Mouse (Mus musculus): ENCODE measurements around the gene Gstp2.
A peak's percentile ranks its signal among the peaks of the same experiment; 100 is the strongest.

Gene Gstp2

DNA sequence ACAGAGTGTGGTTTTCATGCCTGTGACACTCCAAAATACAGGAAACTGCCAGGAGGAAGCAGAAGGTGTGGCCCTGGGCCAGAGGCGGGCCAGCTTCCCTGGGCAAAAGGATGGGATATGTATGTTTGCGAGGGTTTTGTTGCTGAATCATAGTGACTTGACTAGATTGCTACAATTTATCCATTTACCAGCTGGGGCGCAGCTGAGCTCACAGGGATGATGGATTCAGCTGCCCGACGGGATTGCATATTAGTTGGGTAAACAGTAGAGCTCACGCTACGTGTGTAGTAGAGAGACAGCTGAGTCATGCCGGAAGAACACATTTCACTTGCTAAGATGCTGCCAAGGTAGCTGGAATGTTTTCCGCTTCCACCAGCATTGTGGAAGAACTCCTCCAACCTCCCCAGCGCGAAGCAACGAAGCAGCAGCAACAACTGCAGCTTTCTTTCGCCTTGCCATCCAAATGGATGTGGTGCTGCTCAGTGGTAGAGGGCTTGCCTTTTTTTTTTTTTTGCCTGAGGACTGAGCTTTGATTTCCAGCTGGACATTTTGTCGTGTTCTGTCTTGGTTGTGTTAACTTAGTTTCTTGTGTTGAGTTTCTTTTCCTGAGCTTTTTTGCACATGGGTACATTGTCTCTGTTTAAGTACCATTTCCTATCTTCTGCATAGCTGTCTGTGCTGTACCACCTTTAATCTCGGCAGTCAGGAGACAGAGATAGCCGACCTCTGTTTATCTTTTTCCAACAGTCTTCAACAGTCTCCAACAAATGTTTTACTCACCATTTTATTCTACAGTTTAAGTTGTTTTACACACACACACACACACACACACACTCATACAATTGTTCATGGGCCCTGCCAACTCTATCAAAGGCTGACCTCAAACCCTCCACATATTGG lies at the start of gene Gstp2:
TSS of gene Gstp2 (minus strand) at position 58 of the 900 bp plus-strand sequence.
- DNase-seq (ENCODE audit: low spot score in 2 of 2): peak; percentile 55 to 56

DNA sequence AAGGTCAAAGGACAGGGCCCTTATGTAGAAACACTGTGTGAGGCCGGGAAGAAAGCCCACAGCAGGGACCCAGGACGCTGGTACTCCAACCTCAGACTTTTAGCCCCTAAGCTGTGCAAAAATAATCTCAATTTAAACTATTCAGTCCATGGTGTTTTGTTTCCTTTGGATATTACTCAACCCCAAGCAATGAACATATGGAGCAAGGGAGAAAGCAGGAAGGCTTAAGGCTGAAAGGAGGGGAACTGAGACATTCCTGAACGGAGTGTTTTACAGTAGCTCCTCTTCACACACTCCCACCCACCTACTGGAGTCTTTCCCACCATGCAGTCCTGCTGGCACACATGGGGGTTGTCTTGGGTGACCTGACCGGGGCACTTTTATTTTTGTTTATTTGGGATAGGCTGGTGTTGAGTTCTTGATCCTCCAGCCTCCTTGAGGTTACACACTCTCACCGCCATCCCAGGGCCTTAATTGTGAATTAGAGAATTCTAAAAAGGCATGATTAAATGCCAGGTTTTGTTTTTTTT lies 49.0 kb upstream of the Gstp2 start:
- no peak for DNase-seq (ENCODE audit: low spot score in 2 of 2)

DNA sequence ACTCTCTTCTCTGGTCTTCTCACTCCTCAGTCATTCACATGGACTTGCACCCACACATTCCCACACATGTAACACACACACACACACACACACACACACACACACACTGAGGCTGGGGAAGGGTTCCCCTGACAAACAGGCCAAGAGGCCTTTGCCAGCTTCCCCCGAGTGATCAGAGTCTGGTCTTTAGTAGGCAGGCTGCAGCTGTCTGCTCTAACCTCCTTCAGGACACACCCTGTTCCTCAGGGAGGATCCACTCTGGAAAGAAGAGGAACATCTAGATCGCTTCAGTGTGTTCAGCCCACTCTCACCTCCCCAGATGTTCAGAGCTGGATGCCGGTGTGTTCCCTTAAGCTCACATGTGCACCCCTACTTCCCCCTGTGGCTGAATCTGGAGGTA lies 48.5 kb upstream of the Gstp2 start:
- DNase-seq (ENCODE audit: low spot score in 2 of 2): no peak

DNA sequence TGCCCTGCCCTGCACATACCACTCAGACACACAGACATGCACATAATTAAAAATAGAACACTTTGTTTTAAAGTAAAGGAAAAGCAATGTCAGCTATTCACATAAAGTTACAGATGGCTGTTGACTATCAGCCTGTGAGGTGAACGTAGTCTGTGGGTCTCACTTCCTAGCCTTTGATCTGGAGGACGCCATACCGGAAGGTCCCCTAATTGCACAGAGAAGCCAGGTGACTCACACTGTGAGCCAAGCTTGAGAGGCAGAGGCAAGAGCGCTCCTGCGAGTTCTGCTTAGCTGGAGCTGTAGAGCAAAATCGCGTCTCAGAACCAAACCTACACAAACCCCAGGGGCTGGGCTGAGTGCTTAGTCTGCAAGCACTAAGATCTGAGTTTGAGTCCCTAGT lies 47.9 kb upstream of the Gstp2 start:
- DNase-seq (ENCODE audit: low spot score in 2 of 2): no peak

DNA sequence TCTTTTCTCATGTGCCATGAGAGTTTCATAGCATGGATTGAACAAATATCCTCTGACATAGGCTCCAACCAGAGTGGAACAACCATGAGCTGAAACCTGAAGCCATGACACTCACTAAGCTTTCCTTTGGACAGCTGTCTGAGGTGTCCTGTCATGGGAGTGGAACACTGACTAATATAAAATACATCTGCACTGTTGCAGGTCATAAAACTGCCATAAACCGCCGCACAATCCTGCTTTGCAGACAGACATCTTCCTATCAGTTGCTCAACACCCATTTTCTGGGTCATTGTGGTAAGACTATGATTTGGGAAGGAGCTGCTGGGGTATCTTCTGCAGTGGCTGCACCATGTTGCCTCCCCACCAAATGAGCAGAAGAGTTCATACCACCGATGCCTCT lies 46.9 kb upstream of the Gstp2 start:
- DNase-seq (ENCODE audit: low spot score in 2 of 2): no peak

DNA sequence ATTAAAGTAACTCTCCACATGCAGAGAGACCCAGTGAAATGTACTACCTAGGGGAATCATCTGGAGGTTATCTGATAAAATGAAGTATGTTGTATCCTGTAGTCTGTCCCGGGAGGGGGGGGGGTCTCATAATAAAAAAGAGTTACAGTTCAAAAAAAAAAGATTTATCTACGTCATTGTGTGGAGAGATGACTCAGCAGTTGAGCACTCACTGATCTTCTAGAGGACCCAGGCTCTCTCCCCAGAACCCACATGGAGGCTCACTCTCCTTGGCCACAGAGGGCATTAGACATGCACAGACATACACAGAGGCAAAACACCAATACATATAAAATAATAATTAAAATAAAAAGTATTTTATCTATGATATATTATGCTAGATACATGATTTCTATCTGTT lies 45.6 kb upstream of the Gstp2 start:
- DNase-seq (ENCODE audit: low spot score in 2 of 2): no peak

DNA sequence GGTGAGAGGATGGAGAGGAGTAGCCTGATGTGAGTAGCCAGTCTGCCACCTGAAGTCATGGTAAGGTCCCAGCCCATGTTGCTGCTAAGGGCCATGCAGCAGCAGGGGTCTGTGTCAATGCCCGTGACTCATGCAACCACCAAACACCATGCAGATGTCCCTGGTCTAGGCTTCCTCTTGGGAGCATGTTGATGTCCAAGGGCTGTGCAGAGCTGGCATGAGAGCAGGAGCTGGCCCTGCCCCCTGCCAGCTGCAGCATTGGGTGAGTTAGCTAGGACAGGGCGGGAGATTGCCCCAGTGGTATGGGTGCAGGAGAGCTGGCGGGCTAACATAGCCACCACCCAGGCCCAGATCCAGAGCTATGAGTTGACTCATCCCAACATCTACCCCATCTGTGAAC lies 44.6 kb upstream of the Gstp2 start:
- no peak for DNase-seq (ENCODE audit: low spot score in 2 of 2)

DNA sequence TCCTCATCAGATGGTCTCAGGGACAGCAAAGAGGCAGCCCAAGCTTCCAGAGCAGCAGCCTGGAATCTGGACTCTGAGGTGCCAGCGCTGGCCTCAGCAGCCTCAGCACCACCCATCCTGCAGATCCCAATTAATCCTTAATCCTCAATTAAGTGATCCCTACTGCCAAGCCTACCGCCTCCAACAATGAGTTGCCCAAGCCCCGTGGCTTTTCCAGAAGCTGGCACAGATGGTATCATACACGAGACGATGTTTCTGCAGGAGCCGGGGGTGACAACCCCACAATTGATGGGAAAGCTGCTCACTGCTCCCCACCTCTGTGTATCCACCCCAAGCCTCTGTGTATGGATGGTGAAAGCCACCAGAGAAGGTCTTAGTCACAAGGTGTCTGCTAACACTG lies 43.3 kb upstream of the Gstp2 start:
- no peak for DNase-seq (ENCODE audit: low spot score in 2 of 2)

DNA sequence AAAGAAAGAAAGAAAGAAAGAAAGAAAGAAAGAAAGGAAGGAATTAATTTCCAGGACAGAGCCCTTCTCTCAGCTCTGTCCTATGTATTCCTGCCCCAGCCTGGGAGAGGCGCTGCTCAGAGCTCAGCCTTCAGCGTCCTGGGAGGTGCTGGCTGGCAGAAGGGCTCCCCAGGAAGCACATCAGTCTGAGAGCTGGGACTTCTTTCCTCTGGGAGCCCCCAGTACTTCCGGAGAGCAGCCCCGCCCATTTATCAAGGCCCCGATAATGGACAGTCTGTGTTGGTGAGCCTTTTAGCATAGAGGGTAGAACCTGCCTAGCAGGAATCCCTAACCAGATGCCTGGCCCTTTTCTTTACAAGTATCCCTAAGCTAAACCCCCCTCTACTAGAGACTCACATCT lies 42.3 kb upstream of the Gstp2 start:
- no peak for DNase-seq (ENCODE audit: low spot score in 2 of 2)

DNA sequence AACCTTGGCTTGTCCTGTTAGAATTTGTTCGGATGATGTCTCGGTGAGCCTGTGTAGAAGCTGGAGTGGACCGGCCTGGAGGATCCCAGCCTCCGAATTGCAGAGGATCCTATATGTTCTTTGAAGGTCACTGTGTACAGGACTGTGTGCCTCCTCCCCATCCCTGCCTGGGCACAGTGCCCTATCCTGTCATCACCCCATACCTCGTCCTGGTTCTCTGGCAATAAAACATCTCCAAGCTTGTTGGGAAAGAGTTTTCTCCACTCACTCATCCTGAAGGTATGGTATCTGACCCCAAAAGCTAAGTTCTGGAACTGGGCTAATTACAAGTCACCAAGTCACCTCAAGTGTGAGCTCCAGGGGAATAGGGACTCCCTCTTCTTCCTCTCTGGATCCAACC lies 41.3 kb upstream of the Gstp2 start:
- no peak for DNase-seq (ENCODE audit: low spot score in 2 of 2)

DNA sequence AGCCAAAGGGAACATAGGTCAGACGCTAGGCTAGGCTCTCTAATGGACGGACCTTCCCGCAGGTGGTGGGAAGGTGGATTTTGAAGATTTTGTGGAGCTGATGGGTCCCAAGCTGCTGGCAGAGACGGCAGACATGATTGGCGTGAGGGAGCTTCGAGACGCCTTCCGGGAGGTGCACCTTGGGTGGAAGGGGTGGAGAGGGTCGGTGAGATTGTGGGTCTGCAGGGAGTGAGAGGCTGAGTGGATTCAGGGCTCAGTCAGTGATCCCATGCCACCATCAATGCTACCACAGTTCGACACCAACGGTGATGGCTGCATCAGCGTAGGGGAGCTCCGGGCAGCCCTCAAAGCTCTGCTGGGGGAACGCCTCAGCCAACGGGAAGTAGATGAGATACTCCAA lies 40.3 kb upstream of the Gstp2 start:
- no peak for DNase-seq (ENCODE audit: low spot score in 2 of 2)

DNA sequence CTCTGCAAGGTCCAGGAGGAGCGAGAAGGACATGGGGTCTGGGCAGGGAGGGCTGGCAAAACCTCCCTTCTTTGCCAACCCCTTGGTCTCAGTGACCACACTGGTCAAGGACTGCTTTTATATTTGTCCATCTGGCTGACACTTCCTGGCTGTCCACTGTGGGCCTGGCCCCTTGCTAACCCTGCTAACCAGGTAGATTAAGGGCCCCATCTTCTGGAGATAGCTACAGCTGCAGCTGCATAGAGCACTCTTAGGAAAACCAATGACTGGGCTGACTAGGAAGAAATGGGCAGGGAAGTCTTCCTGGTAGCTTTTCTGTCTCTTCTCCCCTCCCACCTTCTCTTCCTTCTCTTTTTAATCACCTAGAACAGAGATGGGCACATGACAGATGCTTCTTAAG lies 39.2 kb upstream of the Gstp2 start:
- DNase-seq (ENCODE audit: low spot score in 2 of 2): no peak

DNA sequence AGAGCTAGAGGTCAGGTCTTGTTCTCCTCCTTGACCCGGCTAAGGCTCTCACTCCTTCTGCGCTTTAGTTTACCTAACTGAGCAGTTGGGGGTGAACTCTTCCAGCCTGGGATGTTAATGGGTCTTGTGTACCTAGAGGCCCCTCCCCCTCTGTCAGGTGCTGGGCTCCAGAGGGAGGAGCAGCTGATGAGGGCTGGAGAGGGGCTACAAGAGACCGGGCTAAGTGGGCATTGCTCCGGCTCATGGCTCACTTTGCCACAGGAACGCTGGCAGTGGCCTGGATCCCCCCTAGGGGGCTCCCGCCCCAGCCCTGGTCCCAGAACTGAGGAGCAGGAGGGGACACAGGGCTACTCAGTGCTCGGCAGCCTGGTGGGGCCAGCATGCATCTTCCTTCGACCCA lies 38.0 kb upstream of the Gstp2 start:
- DNase-seq (ENCODE audit: low spot score in 2 of 2): no peak

DNA sequence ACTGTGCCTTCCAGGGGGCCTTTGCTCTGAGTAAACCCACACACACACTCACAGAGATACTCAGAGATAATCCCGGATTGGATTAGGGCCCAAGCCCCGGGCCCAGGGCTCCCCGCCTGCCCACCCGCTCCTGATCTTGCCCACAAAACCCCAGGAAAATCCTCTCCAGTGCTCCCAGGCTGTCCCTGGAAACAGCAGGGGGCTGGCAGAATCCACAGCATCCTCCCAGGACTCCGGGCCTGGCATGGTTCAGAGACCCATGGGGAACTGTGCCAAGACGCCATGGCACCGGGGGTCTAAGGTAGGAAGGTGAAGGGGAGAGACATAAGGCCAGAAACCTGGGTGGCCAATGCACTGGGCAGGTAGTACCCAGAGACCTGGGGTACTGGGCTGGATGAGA lies 37.5 kb upstream of the Gstp2 start:
- no peak for DNase-seq (ENCODE audit: low spot score in 2 of 2)

DNA sequence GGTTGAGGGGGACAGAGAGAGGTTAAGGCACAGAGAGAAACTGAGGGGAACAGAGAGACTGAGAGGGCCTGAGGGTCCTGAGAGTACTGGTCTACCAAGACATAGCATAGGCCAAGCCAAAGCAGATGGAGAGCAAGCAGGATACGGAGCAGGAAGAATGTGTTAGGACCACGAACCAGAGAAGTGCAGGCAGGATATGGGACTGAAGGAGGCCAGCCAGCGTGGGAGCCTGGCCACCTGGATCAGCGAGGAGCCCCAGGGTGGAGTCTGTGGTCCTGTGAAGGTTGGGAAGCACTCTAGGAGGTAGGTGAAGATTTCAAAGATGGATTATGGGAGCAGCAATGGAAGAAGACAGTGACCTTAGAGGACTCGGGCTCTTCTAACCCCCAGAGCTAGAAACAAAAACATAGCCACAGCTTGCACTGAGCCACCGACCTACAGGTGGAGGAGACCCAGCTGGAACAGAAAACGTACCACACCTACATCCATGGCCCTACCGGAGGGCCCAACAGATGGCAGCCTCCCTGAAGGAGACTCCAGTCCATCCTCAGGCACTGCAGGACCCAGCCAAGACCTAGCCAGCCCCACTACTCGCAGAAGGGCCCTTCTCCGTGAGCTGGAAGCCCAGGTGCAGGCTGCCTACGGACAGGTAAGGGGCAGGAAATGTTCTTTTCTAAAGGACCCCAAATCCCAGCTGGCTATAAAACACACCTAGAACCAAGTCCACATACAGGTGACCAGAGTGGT lies 36.6 kb upstream of the Gstp2 start:
- DNase-seq (ENCODE audit: low spot score in 2 of 2): no peak

DNA sequence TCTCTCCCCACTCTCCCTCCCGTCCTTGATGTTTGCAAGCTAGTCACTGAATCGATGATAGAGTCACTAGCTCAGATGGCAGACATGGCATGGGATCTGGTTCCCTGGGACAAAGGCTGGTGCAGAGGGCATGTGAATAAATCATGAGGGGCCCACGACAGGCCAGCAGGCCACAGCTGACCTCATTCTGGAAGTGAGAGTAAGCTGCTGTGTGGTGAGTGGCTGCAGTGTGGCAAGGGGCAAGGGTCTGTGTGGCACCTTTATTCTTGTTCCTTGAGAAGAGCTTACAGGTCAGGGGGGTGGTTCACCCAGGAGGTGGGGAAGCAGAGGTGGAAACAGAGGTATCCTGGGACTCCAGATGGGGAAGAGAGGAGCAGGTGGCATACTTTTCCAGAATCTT lies 35.6 kb upstream of the Gstp2 start, which contains the start of gene Cabp2:
TSS of gene Cabp2 (plus strand) at position 185 of the 400 bp plus-strand sequence.
- no peak for DNase-seq (ENCODE audit: low spot score in 2 of 2)

DNA sequence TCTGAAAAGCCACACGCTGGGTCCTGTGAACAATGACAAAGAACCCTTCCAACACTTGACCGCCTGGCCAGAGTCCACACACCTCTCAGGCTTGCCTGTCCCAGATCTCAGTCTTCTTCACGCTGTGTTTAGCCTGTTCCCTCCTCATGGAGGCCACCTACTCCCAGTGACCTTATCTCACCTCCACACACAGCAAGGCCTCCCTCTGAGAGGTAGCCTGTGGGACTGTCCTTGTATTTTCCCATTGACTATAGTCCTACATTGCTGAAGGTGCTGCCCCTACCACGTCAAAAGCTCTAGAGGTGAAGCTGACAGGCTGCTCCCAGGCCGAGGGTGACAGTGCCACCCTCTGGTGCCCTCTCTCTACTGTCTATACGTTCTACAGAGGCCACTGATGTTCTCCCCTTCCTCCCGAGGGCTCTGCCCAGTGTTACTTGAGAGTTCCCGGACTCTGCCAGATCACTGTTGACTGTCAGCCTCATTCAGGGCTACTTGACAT lies 34.7 kb upstream of the Gstp2 start:
- no peak for DNase-seq (ENCODE audit: low spot score in 2 of 2)

DNA sequence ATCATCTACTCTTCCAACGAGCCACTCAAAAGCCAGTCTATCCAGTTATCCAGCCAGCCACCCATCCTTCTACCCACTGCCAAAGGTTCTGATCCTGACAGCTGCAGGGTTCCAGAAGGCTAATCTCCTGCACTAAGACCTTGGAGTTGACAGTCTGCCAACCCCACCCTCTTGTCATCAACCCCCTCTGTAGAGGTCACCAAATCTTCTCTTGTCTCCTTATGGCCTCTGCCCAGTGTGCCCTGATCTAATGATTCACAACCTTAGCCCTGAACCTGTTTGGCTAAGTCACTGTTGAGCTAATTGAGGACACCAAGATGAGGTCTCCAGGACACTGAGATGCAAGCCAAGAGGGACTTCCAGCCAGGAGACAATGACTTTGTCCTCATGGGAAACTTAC lies 33.8 kb upstream of the Gstp2 start:
- DNase-seq (ENCODE audit: low spot score in 2 of 2): no peak

DNA sequence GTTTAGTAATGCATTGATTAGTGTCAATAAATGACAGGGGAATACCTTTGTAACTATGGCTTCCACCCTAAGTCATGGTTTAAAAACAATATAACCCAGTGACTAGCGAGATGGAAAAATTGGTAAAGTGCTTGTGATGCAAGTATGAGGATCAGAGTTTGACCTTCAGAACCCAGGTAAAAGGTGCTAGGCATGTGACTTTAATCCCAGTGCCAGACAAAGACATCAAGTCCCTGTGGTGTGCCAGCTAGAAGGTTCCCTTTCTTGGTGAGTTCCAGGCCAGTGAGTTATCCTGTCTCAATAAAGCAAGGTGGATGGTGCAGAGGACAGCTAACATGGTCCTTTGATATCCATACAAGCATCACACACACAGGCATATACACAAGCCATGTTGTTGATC lies 29.7 kb upstream of the Gstp2 start:
- DNase-seq (ENCODE audit: low spot score in 2 of 2): no peak

DNA sequence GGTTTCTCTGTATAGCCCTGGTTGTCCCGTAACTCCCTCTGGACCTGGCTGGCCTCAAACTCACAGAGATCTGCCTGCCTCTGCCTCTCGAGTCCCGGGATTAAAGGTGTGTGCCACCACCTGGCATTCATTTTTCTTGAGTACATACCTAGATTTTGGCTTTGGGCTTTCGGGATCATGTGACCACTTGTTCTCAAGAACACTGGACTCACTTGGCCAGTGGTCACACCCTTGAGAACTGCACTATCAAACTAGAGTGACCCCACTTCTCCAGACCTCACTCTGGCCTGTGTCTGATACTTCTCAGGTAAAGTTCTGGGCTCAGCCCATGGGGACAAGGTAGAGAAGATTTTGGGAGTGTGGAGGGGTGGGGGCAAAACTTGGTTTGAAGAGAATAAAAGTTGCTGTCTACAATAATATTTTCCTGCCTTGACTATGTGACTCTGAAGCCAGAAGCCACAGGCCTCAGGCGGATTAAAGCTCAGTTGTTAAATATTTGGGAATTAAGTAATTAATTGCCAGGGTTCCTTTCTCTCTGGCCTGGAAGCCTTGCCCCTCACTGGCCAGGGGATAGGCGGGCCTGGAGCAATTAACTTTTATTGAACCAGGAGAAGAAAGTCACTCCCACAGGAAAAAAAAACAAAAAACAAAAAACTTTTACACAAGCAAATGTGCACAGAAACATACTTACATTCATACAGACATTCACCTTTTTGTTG lies 27.0 kb upstream of the Gstp2 start:
- no peak for DNase-seq (ENCODE audit: low spot score in 2 of 2)

DNA sequence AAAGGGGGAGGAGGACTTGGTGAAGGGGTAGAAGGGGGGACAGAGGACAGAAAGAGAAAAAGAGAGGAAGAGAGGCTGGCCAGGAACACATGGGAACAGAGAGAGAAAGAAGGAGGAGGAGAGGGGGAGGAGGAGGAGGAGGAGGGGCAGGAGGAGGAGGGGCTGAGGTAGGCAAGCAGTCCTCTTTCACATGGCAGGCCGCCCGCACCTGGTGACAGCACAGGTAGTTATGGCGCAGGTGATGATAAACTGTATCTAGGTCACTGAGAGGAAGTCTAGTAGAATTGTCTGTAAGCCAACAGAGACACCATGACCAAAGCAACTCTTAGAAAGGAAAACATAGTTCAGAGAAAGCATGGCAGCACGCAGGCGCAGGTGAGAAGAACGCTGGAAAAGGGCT lies 25.6 kb upstream of the Gstp2 start:
- no peak for DNase-seq (ENCODE audit: low spot score in 2 of 2)

DNA sequence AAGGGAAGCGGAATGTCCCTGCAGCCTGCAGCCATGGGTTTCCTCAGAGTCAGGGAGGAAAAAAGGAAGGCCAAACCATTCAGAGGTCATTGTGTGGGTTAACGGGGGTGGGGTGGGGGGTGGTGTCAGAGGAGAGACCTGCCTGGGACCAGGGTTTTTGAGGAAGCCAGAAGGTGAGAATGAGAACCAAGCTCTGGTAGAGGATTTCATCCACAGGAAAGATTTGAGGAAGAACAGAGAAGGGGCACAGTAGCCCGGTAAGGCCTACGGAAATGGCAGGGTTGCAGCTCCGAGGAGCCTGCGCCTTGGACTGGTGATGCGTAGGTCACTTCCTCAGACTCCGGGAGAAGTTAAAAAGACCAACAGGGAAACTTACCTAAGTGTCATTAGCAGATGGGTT lies 24.9 kb upstream of the Gstp2 start:
- no peak for DNase-seq (ENCODE audit: low spot score in 2 of 2)
